ENCODE assay signal across 8 mouse cellular contexts in genomic region chr14:19706997-19707396, GRCm38 (mm10). TPM values are rescaled to one million over a fixed set of nuclear protein-coding genes. Genes with fewer than 3 reads are reported as not detected.
DNase-seq lines count a peak whose midpoint lies in the region; ATAC-seq and TF ChIP-seq lines count a peak whose summit lies in the region.

No protein-coding gene starts in this region.

- H3K4me3 ChIP-seq in forebrain, embryonic 13.5 days, result no peak overlapping the region
- H3K4me3 ChIP-seq in forebrain, embryonic 12.5 days (replicated peaks), result no peak overlapping the region
- no peak overlapping the region for H3K4me3 ChIP-seq in kidney, embryonic 15.5 days (replicated peaks)
- H3K4me3 ChIP-seq in MEL (ENCODE audit: control insufficient read depth in 1 of 2, insufficient read depth in 1 of 2, low read depth in 2 of 2, low read length in 2 of 2), result no peak overlapping the region
- H3K4me3 ChIP-seq in limb, embryonic 11.5 days (ENCODE audit: low read depth, low read length), result no peak overlapping the region

- no peak overlapping the region for H3K4me2 ChIP-seq in forebrain, embryonic 13.5 days
- H3K4me2 ChIP-seq in forebrain, embryonic 12.5 days, result no peak overlapping the region
- H3K4me2 ChIP-seq in kidney, embryonic 15.5 days, result 0 out of 2 replicates have a peak overlapping the region, but pooled peaks have one; percentile 16
- H3K4me2 ChIP-seq in limb, embryonic 11.5 days (ENCODE audit: low read depth, severe bottlenecking), result no peak overlapping the region

- H3K9ac ChIP-seq in forebrain, embryonic 13.5 days, result no peak overlapping the region
- no peak overlapping the region for H3K9ac ChIP-seq in forebrain, embryonic 12.5 days
- no peak overlapping the region for H3K9ac ChIP-seq in kidney, embryonic 15.5 days
- H3K9ac ChIP-seq in MEL (ENCODE audit: control insufficient read depth, low read depth, low read length, poor library complexity, severe bottlenecking), result no peak overlapping the region
- no peak overlapping the region for H3K9ac ChIP-seq in limb, embryonic 11.5 days (ENCODE audit: low read length)

- H3K9me3 ChIP-seq in forebrain, embryonic 13.5 days (replicated peaks), result no peaks in the 10 kb centered on the region
- H3K9me3 ChIP-seq in forebrain, embryonic 12.5 days, result no peaks in the 10 kb centered on the region
- no peaks in the 10 kb centered on the region for H3K9me3 ChIP-seq in kidney, embryonic 15.5 days (replicated peaks)
- no peaks in the 10 kb centered on the region for H3K9me3 ChIP-seq in MEL (replicated peaks; ENCODE audit: insufficient read depth, low read length)
- no peaks in the 10 kb centered on the region for H3K9me3 ChIP-seq in limb, embryonic 11.5 days (ENCODE audit: control insufficient read depth, low read length)

- peaks cover 13% of the 10 kb centered on the region; the same call in 1 of the 2 replicates for H3K4me1 ChIP-seq in forebrain, embryonic 13.5 days
- peaks cover 7% of the 10 kb centered on the region for H3K4me1 ChIP-seq in forebrain, embryonic 12.5 days
- H3K4me1 ChIP-seq in kidney, embryonic 15.5 days, result peaks cover 32% of the 10 kb centered on the region
- H3K4me1 ChIP-seq in MEL (ENCODE audit: control insufficient read depth in 1 of 2, insufficient read depth in 2 of 2, low read length in 2 of 2), result no peaks in the 10 kb centered on the region
- peaks cover 7% of the 10 kb centered on the region for H3K4me1 ChIP-seq in limb, embryonic 11.5 days (ENCODE audit: control insufficient read depth, insufficient read depth, low read length)

- no peaks in the 10 kb centered on the region for H3K79me2 ChIP-seq in MEL (ENCODE audit: control insufficient read depth, insufficient read depth, low read length, poor library complexity)

- ATAC-seq in forebrain, embryonic 13.5 days, result peak; percentile 48; the same call in 1 of the 2 replicates
- ATAC-seq in forebrain, embryonic 12.5 days (ENCODE audit: low FRiP score), result no peak
- ATAC-seq in kidney, embryonic 15.5 days (replicated peaks; ENCODE audit: low FRiP score), result 0 out of 2 replicates have a peak, but pooled peaks have one; percentile 11
- ATAC-seq in limb, embryonic 11.5 days (ENCODE audit: insufficient number of reproducible peaks, low FRiP score, low TSS enrichment, low read depth), result peak; percentile 38; the same call in 1 of the 2 replicates

- H3K36me3 ChIP-seq in forebrain, embryonic 13.5 days (ENCODE audit: poor library complexity, severe bottlenecking), result no peaks in the 10 kb centered on the region
- H3K36me3 ChIP-seq in forebrain, embryonic 12.5 days (replicated peaks), result no peaks in the 10 kb centered on the region
- H3K36me3 ChIP-seq in kidney, embryonic 15.5 days, result no peaks in the 10 kb centered on the region
- H3K36me3 ChIP-seq in MEL (ENCODE audit: control insufficient read depth in 1 of 2, insufficient read depth in 2 of 2, low read length in 2 of 2), result no peaks in the 10 kb centered on the region
- no peaks in the 10 kb centered on the region for H3K36me3 ChIP-seq in limb, embryonic 11.5 days (ENCODE audit: control insufficient read depth, insufficient read depth, low read length)

- no peak for TF ChIP-seq RAD21 in MEL (IDR thresholded peaks at IDR 0.05; ENCODE audit: low read depth, low read length)

- no peak for TF ChIP-seq CTCF in MEL (IDR thresholded peaks at IDR 0.05 in 2 of 3, conservative IDR thresholded peaks at IDR 0.05 in 1 of 3; ENCODE audit: control insufficient read depth in 1 of 3, insufficient read depth in 1 of 3, low read depth in 2 of 3, low read length in 3 of 3, poor library complexity in 1 of 3, severe bottlenecking in 1 of 3)

- no peak for TF ChIP-seq POLR2A in MEL (IDR thresholded peaks at IDR 0.05; ENCODE audit: control insufficient read depth in 1 of 2, insufficient read depth in 1 of 2, low read depth in 1 of 2, low read length in 2 of 2, poor library complexity in 1 of 2)

- DNase-seq in kidney, adult 8-10 months, result no peak
- peak; percentile 3 for DNase-seq in MEL (ENCODE audit: low read depth, low spot score)
- DNase-seq in limb, embryonic 11.5 days (ENCODE audit: low spot score), result peak; percentile 35
- no peak for DNase-seq in layer of hippocampus, adult 9-10 months (ENCODE audit: low spot score)
- DNase-seq in adrenal gland, adult 8-10 months, result no peak

- WGBS in forebrain, embryonic 13.5 days, result 79% methylated on average over 2 of the region's 2 CpGs
- 71% methylated on average over 2 of the region's 2 CpGs for WGBS in forebrain, embryonic 12.5 days
- 49% methylated on average over 2 of the region's 2 CpGs for WGBS in kidney, embryonic 15.5 days
- 9% methylated on average over 2 of the region's 2 CpGs for WGBS in limb, embryonic 11.5 days

- no peak for TF ChIP-seq EP300 in MEL (IDR thresholded peaks at IDR 0.05; ENCODE audit: low read depth in 1 of 2, low read length in 2 of 2)

- H3K27me3 ChIP-seq in forebrain, embryonic 13.5 days, result peaks cover 12% of the 10 kb centered on the region; the same call in 1 of the 2 replicates
- H3K27me3 ChIP-seq in forebrain, embryonic 12.5 days, result peaks cover 18% of the 10 kb centered on the region; the same call in 1 of the 2 replicates
- H3K27me3 ChIP-seq in kidney, embryonic 15.5 days, result no peaks in the 10 kb centered on the region; the same call in 1 of the 2 replicates
- H3K27me3 ChIP-seq in MEL (ENCODE audit: control insufficient read depth in 1 of 2, insufficient read depth in 2 of 2, low read length in 2 of 2), result peaks cover 0 to 3% of the 10 kb centered on the region in 2 experiments; a peak in 1 of 4 replicates
- no peaks in the 10 kb centered on the region for H3K27me3 ChIP-seq in limb, embryonic 11.5 days (ENCODE audit: control insufficient read depth, insufficient read depth, low read length)

- no peak overlapping the region for H3K27ac ChIP-seq in forebrain, embryonic 13.5 days
- H3K27ac ChIP-seq in forebrain, embryonic 12.5 days, result no peak overlapping the region
- H3K27ac ChIP-seq in kidney, embryonic 15.5 days, result peak overlapping the region; percentile 66
- H3K27ac ChIP-seq in MEL (ENCODE audit: control insufficient read depth, low read depth, low read length), result no peak overlapping the region
- no peak overlapping the region for H3K27ac ChIP-seq in limb, embryonic 11.5 days (replicated peaks; ENCODE audit: low read depth, low read length)

TF ChIP-seq in MEL, 35 proteins besides CTCF, POLR2A, EP300 and RAD21:
- no peak for TF ChIP-seq MAFK (IDR thresholded peaks at IDR 0.05; ENCODE audit: borderline replicate concordance, low read depth, low read length)

RNA-seq across cellular contexts. Expression of gene Nid2, which starts 44.1 kb away (rescaled TPM):
- polyA plus RNA-seq in forebrain, embryonic 13.5 days (2015; fragmentation: Nextera tagmentation; extraction: Ambion mirVana), result 22.7 and 27.1 TPM in 2 replicates
- polyA plus RNA-seq in forebrain, embryonic 12.5 days (2016; fragmentation: Nextera tagmentation; extraction: Ambion mirVana), result 37.9 and 39.4 TPM in 2 replicates
- polyA plus RNA-seq in kidney, embryonic 15.5 days (2015; fragmentation: Nextera tagmentation; extraction: Ambion mirVana), result 104 and 128 TPM in 2 replicates
- not detected in 2 replicates for total RNA-seq in MEL (2012; rRNA removed)
- not detected for polyA plus RNA-seq in MEL (2012; ENCODE audit: insufficient read depth in 1 of 2, insufficient read length in 2 of 2, low read depth in 1 of 2, low replicate concordance in 2 of 2, missing spikeins in 1 of 2)
- 79.7 and 82.3 TPM in 2 replicates for polyA plus RNA-seq in limb, embryonic 11.5 days (2014; fragmentation: Nextera tagmentation; extraction: Ambion mirVana)
- total RNA-seq in adrenal gland, adult 8-10 months (2022), result 10 to 100 TPM; 12.2 to 21.4 (median 17.3) TPM

Comparison
In these comparisons a context has a peak if more than half of its experiments do, and no peak if none do; other contexts are left out.
1. DNase-seq: peak in MEL (single experiment) and limb, embryonic 11.5 days (single experiment); none in kidney, adult 8-10 months (0 of 2), layer of hippocampus, adult 9-10 months (single experiment) and adrenal gland, adult 8-10 months (single experiment).
2. RNA of gene Nid2, which starts 44.1 kb away (polyA plus RNA-seq): 104 to 128 TPM in kidney, embryonic 15.5 days, 79.7 to 82.3 TPM in limb, embryonic 11.5 days, 37.9 to 39.4 TPM in forebrain, embryonic 12.5 days and 22.7 to 27.1 TPM in forebrain, embryonic 13.5 days; not detected in MEL; every median in the first group is over 10 times any median in the second.